Mouse (Mus musculus): ENCODE results near the gene Magi2.
"Not testable (repeated sequence)": the region's sequence is repeated elsewhere in the genome, so short reads cannot be mapped to it uniquely, and the experiment has no call there.

Gene Magi2

DNA sequence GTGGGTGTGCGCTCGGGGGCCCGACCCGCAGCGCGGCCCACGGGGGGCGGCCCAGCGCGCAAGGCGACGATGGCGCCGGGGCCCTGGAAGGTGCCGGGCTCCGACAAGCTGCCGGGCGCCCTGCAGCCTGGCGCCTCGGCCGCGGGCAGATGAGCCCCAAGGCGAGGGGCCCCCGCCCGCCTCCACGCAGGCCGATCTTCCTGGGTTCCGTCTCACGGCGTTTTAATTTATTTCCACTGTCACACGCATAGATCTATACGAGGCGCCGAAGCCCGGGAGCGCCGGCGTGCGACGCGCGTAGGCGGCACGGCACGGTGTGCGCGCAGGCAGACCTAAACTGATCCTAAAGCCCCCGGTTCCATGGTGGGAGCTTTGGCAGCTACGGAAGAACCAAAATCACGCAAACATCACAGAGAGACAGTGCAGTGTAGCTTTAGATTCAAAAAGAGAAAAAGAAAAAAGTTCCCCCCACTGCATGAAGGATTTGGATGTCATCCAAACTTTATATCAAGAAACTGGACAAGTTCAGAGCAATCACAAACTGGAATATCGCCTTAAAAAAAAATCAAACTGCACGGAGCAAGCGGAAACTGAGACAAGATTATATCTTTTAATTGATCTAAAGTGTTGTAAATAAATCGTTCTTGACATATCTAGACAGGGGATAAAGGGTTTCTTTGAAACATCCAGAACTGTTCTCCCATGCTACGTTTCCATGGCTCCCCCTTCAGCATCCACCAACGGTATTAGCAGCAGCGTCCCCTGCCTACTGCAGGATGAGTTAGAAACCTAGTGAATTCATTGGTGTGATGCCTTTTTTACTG, 1475.9 kb downstream of the Magi2 start:
- DNase-seq (ENCODE audit: low spot score in 2 of 2): peak; percentile 62 to 63

DNA sequence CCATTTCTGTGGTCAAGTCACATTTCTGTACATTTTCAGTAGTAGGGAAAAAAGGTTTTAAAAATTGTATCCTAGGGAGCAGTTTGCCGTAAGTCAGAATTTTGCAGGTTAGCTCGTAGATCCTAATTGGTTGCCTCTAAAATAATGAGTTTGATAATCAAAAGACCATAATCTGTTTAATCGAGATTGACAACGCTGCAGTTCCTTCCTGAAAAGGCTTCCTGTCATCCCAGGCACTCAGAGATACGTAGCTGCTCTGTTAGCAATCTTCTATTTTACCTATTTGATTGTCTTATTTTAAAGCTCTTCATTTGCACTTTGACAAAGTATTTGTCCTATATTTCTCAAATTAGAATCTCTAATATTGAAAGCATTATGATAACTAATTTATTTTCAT, 1476.5 kb downstream of the Magi2 start:
- no peak for DNase-seq (ENCODE audit: low spot score in 2 of 2)

DNA sequence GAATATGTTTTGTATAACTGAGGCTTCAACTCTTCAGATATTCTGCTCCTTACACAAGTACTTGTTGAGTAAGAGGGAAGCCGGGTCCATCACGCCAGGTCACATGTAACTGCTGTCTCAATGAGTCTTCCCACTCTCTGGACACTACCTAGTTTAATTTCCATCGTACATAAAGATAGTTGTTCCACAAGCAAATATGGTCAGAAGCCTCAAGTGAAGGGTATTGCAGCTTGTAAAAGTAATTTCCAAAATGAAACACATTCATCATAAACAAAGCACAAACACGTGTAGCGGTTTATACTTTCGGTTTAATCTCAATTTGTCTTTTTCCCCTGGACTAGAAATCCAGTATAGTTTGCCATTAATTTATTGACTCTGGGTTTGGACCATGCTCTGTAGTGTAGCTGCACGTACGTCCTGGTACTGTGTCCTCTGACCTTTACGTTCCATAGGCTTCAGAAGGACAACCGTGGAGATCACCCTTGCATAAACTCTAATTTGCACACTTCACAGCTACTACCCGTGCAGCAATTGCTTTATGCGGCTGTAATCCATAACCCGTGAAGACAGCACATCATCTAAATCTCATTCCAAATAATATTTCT, 1477.2 kb downstream of the Magi2 start:
- DNase-seq (ENCODE audit: low spot score in 2 of 2): no peak

DNA sequence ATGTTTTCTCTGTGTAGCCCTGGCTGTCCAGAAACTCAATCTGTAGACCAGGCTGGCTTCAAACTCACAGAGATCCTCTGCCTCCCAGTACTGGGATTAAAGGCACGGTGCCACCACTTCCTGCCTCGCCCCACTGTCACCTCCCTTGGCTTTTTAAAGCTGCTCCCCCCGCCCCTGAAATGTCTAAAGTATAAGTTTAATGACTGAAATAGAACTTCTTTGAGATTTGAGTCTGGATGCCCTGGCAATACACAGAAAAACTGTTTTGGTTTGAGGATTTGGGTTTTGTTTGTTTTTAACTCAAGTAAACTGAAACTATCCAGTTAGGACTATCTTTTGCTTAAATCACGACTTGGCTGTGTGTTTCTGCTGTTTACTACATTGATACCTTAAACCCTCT, 1478.0 kb downstream of the Magi2 start:
- DNase-seq (ENCODE audit: low spot score in 2 of 2): no peak

DNA sequence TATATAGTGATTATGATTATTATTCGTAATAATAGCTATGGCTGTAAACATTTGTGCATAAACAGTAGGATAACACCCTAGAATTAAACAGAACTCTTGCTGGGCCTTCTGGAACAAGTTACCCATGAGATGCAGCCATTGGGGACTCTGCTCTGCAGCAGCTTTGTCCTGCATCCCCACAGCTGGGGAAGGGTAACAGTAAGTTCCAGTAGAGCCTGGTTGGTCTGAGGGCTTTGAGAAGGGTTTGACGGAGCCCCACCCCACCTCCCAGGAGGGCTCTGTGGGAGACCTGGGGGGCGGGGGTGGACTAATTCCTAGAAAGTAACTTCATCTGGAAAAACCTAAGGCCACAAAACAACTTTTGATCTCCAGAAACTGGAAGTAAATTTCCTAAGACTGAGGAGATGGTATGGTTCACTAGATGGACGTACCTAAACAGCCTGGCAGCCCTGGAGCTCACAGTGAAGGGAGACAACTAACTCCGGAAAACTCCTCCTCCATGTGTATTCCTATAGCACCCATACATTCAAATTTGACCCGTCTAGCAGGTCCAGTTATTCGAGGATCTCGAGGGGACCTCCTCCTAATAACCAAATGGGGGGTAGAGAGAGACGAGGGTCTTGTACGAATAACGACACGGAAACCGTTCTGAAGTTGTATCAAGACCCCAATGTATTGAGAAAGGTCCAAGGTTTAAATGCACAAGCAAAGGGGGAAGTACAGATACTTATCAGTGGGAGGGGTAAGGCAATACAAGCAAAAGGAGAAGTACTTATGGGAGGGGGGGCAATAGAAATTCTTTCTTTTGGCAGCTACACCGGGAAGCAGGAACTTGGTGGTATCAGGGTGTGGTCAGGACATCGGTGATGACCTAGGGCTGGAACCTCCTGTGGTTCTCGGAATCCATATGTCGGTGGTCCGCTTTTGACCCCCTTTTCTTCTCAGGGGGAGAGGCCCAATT, 1479.8 kb downstream of the Magi2 start:
- DNase-seq (ENCODE audit: low spot score in 2 of 2): not testable (repeated sequence)

DNA sequence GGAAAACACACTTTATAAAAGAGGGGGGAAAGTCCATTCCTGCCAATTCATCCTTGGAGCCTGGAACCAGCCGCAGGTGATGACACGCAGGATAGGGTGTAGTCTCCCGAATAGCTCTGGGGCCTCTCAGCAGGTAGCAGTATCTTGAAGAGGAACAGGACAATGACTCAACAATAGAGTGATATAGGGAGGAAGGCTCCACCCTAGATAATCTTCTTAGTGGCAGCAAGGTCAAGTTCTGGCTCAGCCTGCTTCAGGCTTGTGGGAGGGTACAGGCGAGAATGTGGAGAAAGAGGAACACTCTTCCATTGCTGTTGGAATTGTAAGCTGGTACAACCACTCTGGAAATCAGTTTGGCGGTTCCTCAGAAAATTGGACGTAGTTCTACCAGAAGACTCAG, 1484.0 kb downstream of the Magi2 start:
- not testable (repeated sequence) for DNase-seq (ENCODE audit: low spot score in 2 of 2)

DNA sequence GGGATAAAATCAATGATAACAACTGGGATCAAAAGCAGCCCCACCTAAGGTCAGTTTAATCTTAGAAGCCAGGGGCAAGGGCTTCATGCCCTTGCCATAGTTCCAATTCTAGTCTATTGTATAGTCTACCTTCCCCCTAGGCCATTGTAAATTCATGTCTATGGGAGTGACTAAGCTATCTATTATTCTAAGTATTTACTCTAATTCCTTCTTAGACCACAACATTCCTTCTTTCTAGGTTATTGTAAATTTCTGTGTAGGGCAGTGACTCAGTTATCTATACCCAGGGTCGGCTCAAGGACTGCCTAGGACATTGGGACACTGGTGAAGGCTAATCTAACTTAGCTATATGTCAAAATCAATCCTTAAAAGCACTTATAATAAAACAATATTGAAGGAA, 1487.8 kb downstream of the Magi2 start:
- DNase-seq (ENCODE audit: low spot score in 2 of 2): not testable (repeated sequence)

DNA sequence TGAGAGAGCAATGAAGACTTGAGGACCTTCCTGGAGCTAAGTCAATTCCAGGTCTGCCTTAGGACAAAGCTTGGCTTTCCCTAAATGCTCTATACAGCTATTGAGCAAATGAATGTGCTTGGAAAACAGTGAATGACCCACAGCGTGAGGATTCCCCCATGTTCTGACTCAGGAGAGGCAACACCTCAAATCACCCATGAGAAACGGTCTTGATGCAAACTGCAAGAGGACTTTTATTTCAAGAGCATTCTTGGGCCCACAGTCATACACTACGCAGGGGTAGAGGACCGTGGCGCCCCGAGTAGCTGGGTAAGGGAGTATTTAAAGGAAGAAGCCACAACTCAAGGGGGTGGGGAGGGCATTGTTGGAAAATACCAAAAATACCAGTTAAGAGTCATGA, 1489.1 kb downstream of the Magi2 start:
- DNase-seq (ENCODE audit: low spot score in 2 of 2): not testable (repeated sequence)

DNA sequence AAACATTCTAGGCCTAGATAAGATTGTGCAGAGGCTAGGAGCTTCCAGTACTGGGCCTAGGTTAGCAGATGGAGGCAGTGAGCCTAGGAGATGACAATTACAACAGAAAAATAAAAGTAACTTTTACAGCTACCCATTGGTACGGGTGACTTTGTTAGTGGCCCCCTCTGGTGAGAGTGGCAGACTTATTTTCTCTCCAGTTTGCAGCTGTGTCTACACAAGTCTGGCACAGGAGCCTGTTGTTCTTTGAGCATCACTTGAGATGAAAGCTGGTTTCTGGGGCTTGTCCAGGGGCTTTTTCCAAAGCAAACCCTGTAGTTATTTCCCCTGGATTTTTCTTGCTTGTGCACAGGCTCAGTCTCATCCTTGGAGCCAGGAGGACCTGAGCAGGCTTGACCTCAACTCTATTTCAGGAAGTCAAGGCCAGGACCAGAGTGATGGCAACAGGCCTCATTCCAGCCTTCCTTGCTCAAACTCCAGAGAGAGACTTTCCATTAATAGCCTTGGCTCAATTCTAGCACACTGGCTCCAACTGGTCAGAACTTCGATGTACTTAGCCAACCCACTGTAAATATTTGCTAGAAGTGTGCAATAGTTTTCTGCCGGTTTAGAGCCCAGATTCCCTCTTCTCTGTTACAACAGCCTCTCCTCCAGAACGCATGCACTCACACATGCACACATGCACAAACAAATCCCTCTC, 1493.5 kb downstream of the Magi2 start:
- DNase-seq (ENCODE audit: low spot score in 2 of 2): no peak

DNA sequence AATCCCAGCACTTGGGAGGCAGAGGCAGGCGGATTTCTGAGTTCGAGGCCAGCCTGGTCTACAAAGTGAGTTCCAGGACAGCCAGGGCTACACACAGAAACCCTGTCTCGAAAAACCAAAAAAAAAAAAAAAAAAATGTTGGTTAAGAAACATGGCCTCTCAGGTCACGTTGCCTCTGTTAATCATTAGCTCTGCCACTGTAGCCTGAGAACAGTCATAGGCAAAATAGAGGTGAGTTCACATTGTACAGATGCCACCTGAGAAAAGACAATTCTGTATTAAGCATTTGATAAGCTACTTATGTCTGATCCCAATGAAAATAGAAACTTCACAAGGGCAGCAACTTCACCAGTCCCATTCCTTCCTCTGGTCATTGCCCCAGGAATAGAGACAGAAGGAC, 1496.4 kb downstream of the Magi2 start:
- not testable (repeated sequence) for DNase-seq (ENCODE audit: low spot score in 2 of 2)

DNA sequence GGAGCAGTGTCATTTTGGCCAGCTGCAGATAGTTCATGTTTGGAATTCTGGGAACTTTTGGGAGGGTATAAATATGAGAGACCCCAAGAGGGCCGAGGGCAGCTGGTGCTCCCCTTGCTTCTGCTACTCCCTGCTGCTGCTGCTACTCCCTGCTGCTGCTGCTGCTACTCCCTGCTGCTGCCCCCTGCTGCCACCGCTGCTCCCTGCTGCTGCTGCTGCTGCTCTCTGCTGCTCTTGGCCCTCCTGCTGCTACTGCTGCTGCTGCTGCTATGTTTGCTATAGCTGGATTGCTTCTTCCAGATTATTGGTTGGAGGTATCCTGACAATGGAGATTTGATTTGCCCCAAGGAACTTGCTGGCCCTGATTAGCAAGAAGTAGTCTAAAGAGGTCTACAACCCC, 1512.0 kb downstream of the Magi2 start:
- DNase-seq (ENCODE audit: low spot score in 2 of 2): no peak

DNA sequence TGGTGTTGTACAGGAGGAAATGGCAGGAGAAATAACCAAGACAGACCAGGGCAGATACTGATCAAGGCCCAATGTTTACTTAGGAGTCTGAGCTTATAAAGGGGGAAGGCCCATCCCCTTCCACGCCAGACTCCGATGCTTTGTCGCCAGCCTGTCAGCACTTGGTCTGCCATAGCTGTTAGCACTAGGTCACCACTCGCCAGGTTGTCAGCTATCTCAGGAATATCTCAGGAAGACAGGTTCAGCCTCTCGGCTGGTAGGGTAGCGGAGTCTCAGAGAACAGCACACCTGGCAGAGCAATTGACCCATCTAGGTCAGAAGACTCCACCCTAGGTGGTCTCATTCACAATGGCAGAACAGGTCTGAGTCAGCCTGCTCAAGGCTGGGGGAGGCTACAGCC, 1514.4 kb downstream of the Magi2 start:
- DNase-seq (ENCODE audit: low spot score in 2 of 2): no peak

DNA sequence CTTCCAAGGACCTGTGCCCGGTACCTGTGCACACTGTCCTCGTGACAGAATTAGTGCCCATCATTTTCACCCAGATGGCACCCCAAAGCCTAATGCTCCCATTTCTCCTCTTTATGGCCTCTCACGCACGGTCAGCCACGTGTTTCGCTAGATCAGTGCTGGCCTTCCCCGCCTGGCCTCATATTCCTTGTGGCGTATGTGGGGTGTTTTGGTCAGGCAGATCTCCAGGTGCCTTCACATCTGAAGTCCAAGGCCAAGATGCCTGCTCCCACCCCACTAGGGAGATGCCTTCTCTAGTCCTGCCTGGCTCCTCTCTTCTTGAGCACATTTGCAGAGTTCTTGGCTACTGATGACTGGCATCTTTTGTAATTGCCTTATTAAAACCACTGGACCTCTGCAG, 1515.1 kb downstream of the Magi2 start:
- DNase-seq (ENCODE audit: low spot score in 2 of 2): no peak

DNA sequence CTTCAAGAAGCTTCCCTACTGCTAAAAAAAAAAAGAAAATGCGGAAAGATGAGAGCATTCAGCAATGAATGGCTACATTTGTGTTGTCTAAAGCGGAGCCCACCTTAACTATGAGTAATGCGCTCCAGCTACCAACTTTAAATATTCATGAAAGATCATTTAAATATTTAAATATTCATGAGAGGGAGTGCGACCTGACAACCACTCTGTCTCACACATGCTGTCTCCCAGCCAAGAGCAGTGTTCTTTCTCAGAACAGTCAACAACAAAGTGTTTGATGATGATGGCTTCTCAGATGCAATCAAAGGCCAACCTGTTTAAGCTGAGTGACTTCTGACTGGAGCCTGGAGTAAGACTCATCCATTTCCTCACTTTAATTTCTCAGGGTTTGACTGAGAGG, 1521.3 kb downstream of the Magi2 start:
- no peak for DNase-seq (ENCODE audit: low spot score in 2 of 2)

DNA sequence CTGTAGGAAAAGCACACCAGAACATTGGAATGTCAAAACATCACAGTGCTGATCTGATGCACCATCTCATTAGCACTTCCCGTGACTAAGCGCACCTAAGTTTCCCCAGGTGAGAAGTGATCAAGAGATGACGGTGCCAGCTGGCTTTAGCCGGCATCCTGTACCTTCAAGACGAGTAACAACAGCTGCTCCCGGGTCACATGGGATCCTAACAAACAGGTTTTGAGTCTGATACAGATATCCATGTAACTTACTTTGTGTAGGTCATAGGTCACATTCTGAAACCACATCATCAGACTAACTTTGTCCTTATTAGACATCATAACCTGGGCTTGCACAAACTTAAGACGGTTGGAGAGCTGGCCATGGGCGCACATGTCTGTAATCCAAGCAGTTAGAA, 1522.0 kb downstream of the Magi2 start:
- DNase-seq (ENCODE audit: low spot score in 2 of 2): no peak

DNA sequence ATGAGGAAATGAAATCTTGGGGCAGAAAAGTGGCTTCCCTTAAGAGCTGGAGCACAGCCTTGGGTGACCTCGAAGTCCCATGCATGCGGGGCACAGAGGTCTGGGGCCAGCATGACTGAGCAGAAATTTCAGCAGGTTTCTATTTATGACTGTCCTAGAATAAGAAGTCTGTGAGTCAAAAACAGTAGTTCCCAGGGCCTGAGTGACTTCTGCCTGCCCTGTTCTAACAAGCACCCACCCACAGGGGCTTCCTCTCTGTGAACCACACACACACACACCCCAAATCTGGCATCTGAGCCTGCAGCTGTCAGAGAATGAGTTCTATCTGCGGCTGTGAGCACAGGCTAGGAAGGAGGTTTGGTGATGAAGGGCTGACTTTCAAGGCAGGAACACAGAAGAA, 1522.7 kb downstream of the Magi2 start:
- no peak for DNase-seq (ENCODE audit: low spot score in 2 of 2)

DNA sequence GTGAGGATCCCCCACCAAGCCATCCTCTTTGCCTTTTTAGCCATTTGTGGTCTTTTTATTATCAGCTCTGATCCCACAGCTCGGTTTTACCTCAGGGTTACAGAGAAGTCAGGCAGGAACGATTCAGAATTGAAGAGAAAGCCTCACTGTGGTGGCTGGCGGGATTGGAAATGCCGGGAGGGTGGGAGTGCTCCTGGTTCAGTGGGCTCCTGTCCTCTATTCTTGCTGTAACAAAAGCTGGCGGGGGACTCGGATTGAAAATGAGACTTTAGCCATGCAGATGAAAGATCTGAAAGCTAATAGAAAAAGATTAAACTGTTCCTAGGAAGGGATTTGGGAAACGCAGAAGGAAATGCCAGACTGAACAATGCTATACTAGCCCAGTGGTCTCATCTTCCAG, 1524.2 kb downstream of the Magi2 start:
- no peak for DNase-seq (ENCODE audit: low spot score in 2 of 2)

DNA sequence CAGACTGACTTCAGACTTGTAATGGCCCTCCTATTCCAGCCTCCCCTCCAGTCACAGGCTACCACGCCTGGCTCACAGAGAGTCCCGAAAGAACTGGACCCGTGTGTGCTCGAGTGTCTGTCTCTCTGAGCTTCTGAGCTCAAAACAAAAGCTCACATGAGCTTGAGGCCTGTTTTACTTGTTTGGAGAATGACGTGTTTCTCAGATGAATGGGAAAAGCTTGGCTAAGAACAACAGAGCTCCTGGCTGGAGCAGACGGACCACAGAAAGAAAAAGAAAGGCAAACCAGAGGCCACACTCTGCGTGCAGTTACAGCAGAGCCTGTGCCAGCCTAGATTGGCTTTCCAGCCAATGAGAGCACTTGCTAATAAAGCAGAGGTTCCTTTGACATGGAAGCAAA, 1524.9 kb downstream of the Magi2 start:
- DNase-seq (ENCODE audit: low spot score in 2 of 2): no peak

DNA sequence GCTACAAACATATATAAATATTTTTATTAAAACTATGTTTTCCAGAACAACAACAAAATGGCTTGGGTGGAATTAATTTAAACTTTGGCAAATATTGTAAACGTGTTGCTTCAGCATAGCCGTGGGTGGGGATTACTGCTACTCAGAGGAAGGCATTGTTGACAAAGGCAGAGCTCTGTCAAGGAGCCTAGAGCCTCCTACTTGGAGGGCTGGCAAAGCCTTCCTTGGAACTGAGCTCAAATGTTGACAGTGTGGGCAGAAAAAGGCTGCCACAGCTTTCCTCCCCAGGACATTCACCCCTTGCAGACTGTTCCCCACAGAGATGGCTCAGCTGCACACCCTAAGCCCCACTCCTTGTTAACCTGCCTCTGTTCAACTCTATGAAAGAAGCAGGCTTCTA, 1526.3 kb downstream of the Magi2 start:
- DNase-seq (ENCODE audit: low spot score in 2 of 2): peak; percentile 11 to 17

DNA sequence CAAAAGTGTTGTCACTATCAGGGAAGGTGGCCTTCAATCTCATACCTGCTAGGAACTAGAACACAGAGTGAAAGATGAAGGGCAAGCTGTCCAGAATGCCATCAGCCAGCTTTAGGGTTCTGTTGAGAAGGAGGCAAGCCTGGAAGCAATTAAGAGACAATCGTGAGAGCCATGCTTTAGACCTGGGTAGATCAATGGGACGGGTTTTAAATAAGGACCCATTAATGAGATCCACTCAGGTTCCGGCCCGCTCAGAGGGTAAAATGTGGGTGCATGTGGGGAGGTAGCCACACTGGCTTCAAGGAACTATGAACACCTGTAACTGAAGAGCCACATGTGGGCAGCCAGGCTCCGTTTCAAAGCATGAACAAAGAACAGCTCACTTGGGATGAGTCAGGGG, 1527.1 kb downstream of the Magi2 start:
- DNase-seq (ENCODE audit: low spot score in 2 of 2): no peak
